Mouse (Mus musculus): ENCODE data around the gene Adh6b.

GRCm38 (mm10) chr3:138362920-138363319 is 21.3 kb downstream of the Adh6b start:
- no peak for TF ChIP-seq CTCF (IDR thresholded peaks at IDR 0.05; ENCODE audit: control insufficient read depth, insufficient read depth, insufficient replicate concordance, low read depth, low read length)
- TF ChIP-seq POLR2A (IDR thresholded peaks at IDR 0.05; ENCODE audit: control insufficient read depth, low read depth, low read length): no peak
